Mouse (Mus musculus) G1E (cell line): Measurements from ENCODE around the gene Slc2a1.

Experiments used
- CTCF ChIP-seq: IDR thresholded peaks from 2 replicates; pipeline ENCODE4 v1.5.1; 2012; ENCODE audit warnings: low read depth, low read length, inconsistent platforms, mixed read lengths
- GATA1 ChIP-seq: IDR thresholded peaks from 2 replicates; pipeline ENCODE4 v1.6.1; 2012; ENCODE audit warnings: borderline replicate concordance, low read length, inconsistent platforms, mixed read lengths

GRCm38 (mm10) chr4:119107867-119108266, 644 bp upstream of the Slc2a1 start:
- TF ChIP-seq CTCF (no peak), GATA1 (no peak)
